Mouse (Mus musculus) thymus, postnatal 4 days (tissue): ENCODE results near the gene Ltv1.

Source experiments
- DNase-seq: peaks from one replicate; pipeline ENCODE4 v3.0.0; 2021

Gene Ltv1

GRCm38 (mm10) chr10:13192731-13193351, at the start of gene Ltv1:
Gene Ltv1, minus strand, starts transcription at chr10:13193168.
- DNase-seq = peak; percentile 96

DNA sequence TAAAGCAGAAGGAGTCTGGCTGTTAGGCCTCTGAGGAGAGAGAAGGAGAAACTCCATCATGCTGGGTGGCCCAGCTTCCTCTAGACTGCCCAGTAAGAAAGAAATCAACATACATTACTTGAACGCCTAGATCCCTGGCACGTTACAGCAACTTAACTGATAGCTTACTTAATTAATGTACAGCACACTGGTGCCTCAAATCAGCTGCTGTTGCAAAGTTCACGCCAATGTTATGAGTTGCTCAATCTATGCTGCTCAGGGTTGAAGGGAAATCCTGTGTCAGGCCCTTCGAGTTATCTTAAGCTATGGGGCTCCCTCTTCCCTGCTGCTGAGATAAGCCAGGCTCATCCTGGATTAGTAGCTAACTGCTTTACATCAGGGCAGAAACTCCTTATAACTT, 47.5 kb upstream of the Ltv1 start:
- no peak for DNase-seq

- no peak for DNase-seq
Measured at GRCm38 (mm10) chr10:13238188-13238587, 45.2 kb upstream of the Ltv1 start.

- DNase-seq = no peak
Measured at GRCm38 (mm10) chr10:13236866-13237265, 43.9 kb upstream of the Ltv1 start.

DNA sequence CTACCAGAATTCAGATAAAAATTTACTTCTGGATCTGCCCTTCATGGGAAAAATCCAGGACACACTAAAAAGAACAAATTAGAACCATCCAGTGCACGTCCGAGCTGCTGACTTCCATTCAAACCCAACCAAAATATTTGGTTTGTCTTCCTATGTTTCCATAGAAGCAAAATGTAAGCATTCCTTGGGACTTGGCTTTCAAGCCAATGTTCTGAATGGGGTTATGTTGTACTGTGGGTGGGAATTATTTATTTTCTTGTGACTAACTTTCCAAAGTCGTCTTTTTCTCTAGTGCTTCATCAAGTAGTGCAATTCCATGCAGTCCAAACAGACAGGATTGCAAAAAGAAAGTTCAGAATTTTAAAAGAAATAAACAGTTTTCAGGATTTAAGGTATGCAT, 41.5 kb upstream of the Ltv1 start:
- DNase-seq = no peak

GRCm38 (mm10) chr10:13233941-13234340, 41.0 kb upstream of the Ltv1 start:
- DNase-seq = no peak

GRCm38 (mm10) chr10:13233143-13233622, 40.2 kb upstream of the Ltv1 start:
- DNase-seq = no peak

GRCm38 (mm10) chr10:13232443-13233142, 39.6 kb upstream of the Ltv1 start:
- no peak for DNase-seq

GRCm38 (mm10) chr10:13230716-13231115, 37.7 kb upstream of the Ltv1 start:
- DNase-seq = no peak

- DNase-seq = no peak
Measured at GRCm38 (mm10) chr10:13225377-13226063, 32.6 kb upstream of the Ltv1 start.

- DNase-seq = no peak
Measured at GRCm38 (mm10) chr10:13222135-13222534, 29.2 kb upstream of the Ltv1 start.

- DNase-seq = no peak
Measured at GRCm38 (mm10) chr10:13220061-13220460, 27.1 kb upstream of the Ltv1 start.

- no peak for DNase-seq
Measured at GRCm38 (mm10) chr10:13213956-13214355, 21.0 kb upstream of the Ltv1 start.

- no peak for DNase-seq
Measured at GRCm38 (mm10) chr10:13212829-13213228, 19.9 kb upstream of the Ltv1 start.

- DNase-seq = no peak
Measured at GRCm38 (mm10) chr10:13212326-13212725, 19.4 kb upstream of the Ltv1 start.

DNA sequence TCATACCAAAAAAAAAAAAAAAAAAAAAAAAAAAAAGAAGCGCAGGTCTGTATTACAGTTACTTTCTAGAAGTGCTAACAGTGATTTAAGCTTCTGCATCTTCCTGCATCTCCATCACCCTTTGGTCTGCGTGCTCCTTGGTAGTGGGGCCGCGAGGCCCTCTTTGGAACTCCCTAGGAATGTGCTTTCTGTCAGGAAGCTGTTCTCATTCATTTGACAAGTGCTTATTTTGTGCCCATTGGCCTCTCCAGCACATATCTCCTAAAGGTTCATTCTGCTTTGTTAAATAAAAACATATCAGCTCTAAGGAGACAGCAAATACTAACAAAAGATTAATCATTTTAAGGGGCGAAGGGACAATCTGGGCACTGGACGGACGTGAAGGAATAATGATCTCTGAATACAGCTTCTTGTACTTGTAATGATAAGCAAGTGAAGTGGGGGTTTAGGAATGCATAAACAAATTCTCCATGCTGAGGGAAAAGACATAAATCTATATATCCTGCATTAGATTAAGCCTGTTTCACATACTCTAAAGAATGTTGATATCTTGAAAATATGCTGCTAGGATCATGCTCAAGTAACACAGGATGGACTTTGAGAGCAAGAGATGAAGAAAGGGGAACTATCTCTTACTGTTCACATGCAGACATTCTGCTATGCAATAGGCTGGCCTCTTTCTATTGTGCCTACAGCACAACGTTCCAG, 17.1 kb upstream of the Ltv1 start:
- DNase-seq = no peak

GRCm38 (mm10) chr10:13209506-13209905, 16.5 kb upstream of the Ltv1 start:
- no peak for DNase-seq

GRCm38 (mm10) chr10:13209061-13209460, 16.1 kb upstream of the Ltv1 start:
- no peak for DNase-seq

GRCm38 (mm10) chr10:13201741-13202293, 8.8 kb upstream of the Ltv1 start:
- no peak for DNase-seq

DNA sequence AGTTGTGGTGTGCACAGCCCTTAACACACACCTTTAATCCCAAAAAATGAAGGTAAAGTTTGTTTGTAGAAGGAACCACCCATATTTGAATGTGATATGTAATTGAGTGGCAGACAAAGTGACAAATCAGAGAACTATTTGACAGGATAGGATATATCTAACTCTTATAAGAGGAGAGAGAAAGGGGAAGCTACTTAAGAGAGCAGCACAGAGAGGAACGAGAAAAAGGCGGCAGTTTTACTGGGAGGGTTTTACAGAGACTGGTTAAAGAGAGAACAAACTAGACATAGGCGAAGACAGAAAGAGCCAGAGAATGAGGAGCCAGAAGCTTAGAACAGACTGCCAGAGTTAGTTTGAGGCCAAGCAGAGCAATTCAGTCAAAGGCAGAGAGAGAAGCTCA, 7.9 kb upstream of the Ltv1 start:
- no peak for DNase-seq

DNA sequence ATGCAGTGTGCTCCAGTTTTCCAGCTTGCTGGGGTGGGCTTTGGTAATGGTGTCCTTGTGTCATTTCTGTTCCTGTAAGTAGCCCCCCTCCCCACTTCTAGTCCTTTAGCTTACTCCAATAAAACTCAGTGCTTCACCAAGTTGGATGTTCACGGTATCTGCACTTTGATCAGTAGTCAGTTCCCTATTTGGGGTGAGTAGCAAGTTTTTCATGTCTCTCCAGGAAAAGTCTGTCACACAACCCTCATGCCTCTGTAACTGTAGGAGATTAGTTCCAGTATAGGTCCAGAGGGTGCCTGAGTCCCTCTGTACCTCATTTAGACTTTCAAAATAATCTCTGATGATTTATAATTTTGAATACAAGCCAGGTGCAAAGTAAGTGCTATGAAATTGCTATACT, 6.3 kb upstream of the Ltv1 start:
- DNase-seq = no peak

- no peak for DNase-seq
Measured at GRCm38 (mm10) chr10:13196872-13197507, 4.0 kb upstream of the Ltv1 start.

GRCm38 (mm10) chr10:13193496-13193895, 528 bp upstream of the Ltv1 start:
- peak; percentile 11 for DNase-seq
